Mouse (Mus musculus) testis, adult 2 months (tissue): ENCODE results near the gene 4933402N03Rik.

Experiments used
- CTCF ChIP-seq: fragments of 200-500 bp; IDR thresholded peaks from 2 replicates; pipeline ENCODE4 v1.5.1; 2012; ENCODE audit warnings: low read depth, mild to moderate bottlenecking, inconsistent platforms, low read length, moderate library complexity; ENCODE audit not compliant: control insufficient read depth, insufficient read depth, insufficient replicate concordance
- POLR2A ChIP-seq: fragments of 200-500 bp; IDR thresholded peaks from 2 replicates; pipeline ENCODE4 v1.6.1; 2012; ENCODE audit warnings: low read depth, mild to moderate bottlenecking, inconsistent platforms, low read length, moderate library complexity; ENCODE audit not compliant: control insufficient read depth

DNA sequence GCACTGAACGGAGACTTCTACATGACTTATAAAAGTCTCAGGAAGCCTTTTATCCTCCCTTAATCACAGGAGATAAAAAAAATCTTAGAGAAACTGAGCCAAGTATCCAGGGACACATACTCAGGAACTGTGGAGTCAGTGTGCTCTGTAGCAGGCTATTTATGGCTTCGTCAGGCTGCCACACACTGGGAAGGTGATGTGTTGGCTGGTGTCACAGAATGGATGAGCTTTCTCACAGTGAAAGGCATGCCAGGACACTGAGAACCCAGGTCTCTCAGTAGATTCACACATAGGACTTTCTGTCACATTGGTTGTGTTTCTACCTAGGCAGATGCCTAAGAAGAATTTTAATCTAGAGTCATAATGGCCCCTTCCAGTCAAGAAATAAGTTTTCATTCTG, 31.7 kb downstream of the 4933402N03Rik start:
- TF ChIP-seq POLR2A = no peak
- no peak for TF ChIP-seq CTCF
